Mouse (Mus musculus): Measurements from ENCODE around the gene P2rx7. TPM values are rescaled to one million over a fixed set of nuclear protein-coding genes. Genes with fewer than 3 reads are reported as not detected.
A peak's percentile ranks its signal among the peaks of the same experiment; 100 is the strongest.

P2rx7 gene
- total RNA-seq, 1 experiment from 2014 or later, result 3.2 TPM

GRCm38 (mm10) chr5:122693431-122694207 is 49.9 kb downstream of the P2rx7 start:
- no peak for DNase-seq

GRCm38 (mm10) chr5:122695516-122695915 is 51.8 kb downstream of the P2rx7 start:
- DNase-seq, result no peak

GRCm38 (mm10) chr5:122698041-122698700 is 54.5 kb downstream of the P2rx7 start:
- no peak for DNase-seq

- DNase-seq, result no peak
Observed at GRCm38 (mm10) chr5:122698701-122699060, 55.0 kb downstream of the P2rx7 start.

GRCm38 (mm10) chr5:122700109-122700836 is 56.6 kb downstream of the P2rx7 start:
- no peak for DNase-seq

GRCm38 (mm10) chr5:122700837-122701212 is 57.1 kb downstream of the P2rx7 start:
- no peak for DNase-seq

GRCm38 (mm10) chr5:122702156-122702555 is 58.4 kb downstream of the P2rx7 start:
- DNase-seq, result no peak

GRCm38 (mm10) chr5:122703574-122703973 is 59.9 kb downstream of the P2rx7 start:
- DNase-seq, result no peak

- no peak for DNase-seq
Observed at GRCm38 (mm10) chr5:122704571-122704970, 60.9 kb downstream of the P2rx7 start.

GRCm38 (mm10) chr5:122705174-122705573 is 61.5 kb downstream of the P2rx7 start:
- no peak for DNase-seq

GRCm38 (mm10) chr5:122706917-122707275 is 63.2 kb downstream of the P2rx7 start:
- no peak for DNase-seq

GRCm38 (mm10) chr5:122707276-122708181 is 63.8 kb downstream of the P2rx7 start, which contains the start of gene P2rx4:
P2rx4 (plus strand) TSS chr5:122707544.
- DNase-seq, result peak; percentile 82

GRCm38 (mm10) chr5:122708819-122709218 is 65.1 kb downstream of the P2rx7 start:
- DNase-seq, result no peak

GRCm38 (mm10) chr5:122715723-122716122 is 72.0 kb downstream of the P2rx7 start:
- DNase-seq, result no peak

GRCm38 (mm10) chr5:122716793-122717192 is 73.1 kb downstream of the P2rx7 start:
- DNase-seq, result no peak

GRCm38 (mm10) chr5:122718400-122718799 is 74.7 kb downstream of the P2rx7 start:
- DNase-seq, result no peak

- no peak for DNase-seq
Observed at GRCm38 (mm10) chr5:122719168-122719567, 75.5 kb downstream of the P2rx7 start.

- DNase-seq, result no peak
Observed at GRCm38 (mm10) chr5:122725453-122725852, 81.7 kb downstream of the P2rx7 start.

GRCm38 (mm10) chr5:122726068-122726467 is 82.4 kb downstream of the P2rx7 start:
- peak; percentile 29 for DNase-seq

GRCm38 (mm10) chr5:122726595-122726994 is 82.9 kb downstream of the P2rx7 start:
- DNase-seq, result no peak

GRCm38 (mm10) chr5:122727096-122727495 is 83.4 kb downstream of the P2rx7 start:
- no peak for DNase-seq

GRCm38 (mm10) chr5:122730776-122731175 is 87.1 kb downstream of the P2rx7 start:
- no peak for DNase-seq

All from adrenal gland, postnatal 25 days (tissue).